Mouse (Mus musculus) thymus, adult 2 months (tissue): ENCODE results near the gene Slc23a2.

Experiments
- CTCF ChIP-seq: fragments of 200-500 bp; IDR thresholded peaks from 2 replicates; pipeline ENCODE4 v1.5.1; 2012; ENCODE audit warnings: mild to moderate bottlenecking, control low read depth, low read length, moderate library complexity, borderline replicate concordance; ENCODE audit not compliant: control insufficient read depth, poor library complexity, insufficient read depth; ENCODE audit errors: extremely low read depth
- POLR2A ChIP-seq: fragments of 200-500 bp; IDR thresholded peaks from 2 replicates; pipeline ENCODE4 v1.6.1; 2012; ENCODE audit warnings: mild to moderate bottlenecking, low read length, control low read depth, moderate library complexity; ENCODE audit not compliant: control insufficient read depth, poor library complexity, insufficient read depth; ENCODE audit errors: extremely low read depth

DNA sequence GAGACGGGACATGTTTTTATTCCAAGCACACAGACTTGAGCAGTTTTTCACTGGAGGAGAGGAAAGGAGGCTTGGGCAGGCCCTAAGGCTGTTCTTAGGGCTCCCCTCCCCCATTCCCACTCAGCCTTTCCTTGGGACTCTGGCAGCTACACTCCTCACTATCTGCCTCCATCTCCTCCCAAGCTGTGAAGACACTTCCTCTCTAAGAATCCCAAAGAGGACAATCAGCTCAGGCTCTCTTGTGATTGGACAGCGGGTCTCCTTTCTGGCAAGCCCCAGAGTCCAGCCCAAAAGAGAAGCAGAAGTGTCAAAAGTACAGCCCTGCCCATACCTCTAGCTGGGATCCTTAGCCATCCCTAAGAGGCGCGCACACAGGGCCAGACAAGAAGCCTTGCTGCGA, 117.5 kb downstream of the Slc23a2 start:
- TF ChIP-seq POLR2A, result no peak
- TF ChIP-seq CTCF, result no peak
